8 mouse cellular contexts compared by ENCODE assay signal in genomic region chr2:122637526-122637997, GRCm38 (mm10). TPM values are rescaled to one million over a fixed set of nuclear protein-coding genes. Genes with fewer than 3 reads are reported as not detected.
DNase-seq lines count a peak whose midpoint lies in the region; ATAC-seq and TF ChIP-seq lines count a peak whose summit lies in the region.

No protein-coding gene starts in this region.

- peak overlapping the region; percentile 59 for H3K4me3 ChIP-seq in brown adipose tissue, adult 24 weeks (ENCODE audit: insufficient read depth, low read depth, low read length)
- peak overlapping the region; percentile 24 for H3K4me3 ChIP-seq in forebrain, embryonic 11.5 days (ENCODE audit: low read depth, low read length)
- peak overlapping the region; percentile 55 for H3K4me3 ChIP-seq in heart, embryonic 16.5 days (ENCODE audit: low read length)
- no peak overlapping the region for H3K4me3 ChIP-seq in lung, adult 2 months (replicated peaks; ENCODE audit: extremely low read depth, low read depth, low read length)
- peak overlapping the region; percentile 40 for H3K4me3 ChIP-seq in neural tube, embryonic 13.5 days
- H3K4me3 ChIP-seq in testis, adult 2 months (ENCODE audit: control insufficient read depth, low read depth, low read length), result peak overlapping the region; percentile 93

- H3K4me1 ChIP-seq in brown adipose tissue, adult 24 weeks (ENCODE audit: control insufficient read depth, insufficient read depth, insufficient read length, low read length), result no peaks in the 10 kb centered on the region
- H3K4me1 ChIP-seq in forebrain, embryonic 11.5 days (replicated peaks; ENCODE audit: control insufficient read depth, insufficient read depth, low read length), result no peaks in the 10 kb centered on the region
- no peaks in the 10 kb centered on the region for H3K4me1 ChIP-seq in heart, embryonic 16.5 days (ENCODE audit: control insufficient read depth, insufficient read depth, low read length)
- H3K4me1 ChIP-seq in lung, adult 2 months (ENCODE audit: control insufficient read depth, insufficient read depth, low read length), result no peaks in the 10 kb centered on the region
- peaks cover under 1% of the 10 kb centered on the region; the same call in 1 of the 2 replicates for H3K4me1 ChIP-seq in neural tube, embryonic 13.5 days (replicated peaks)
- H3K4me1 ChIP-seq in testis, adult 2 months (ENCODE audit: control insufficient read depth, insufficient read depth, low read length), result no peaks in the 10 kb centered on the region; the same call in 1 of the 2 replicates

- no peaks in the 10 kb centered on the region; the same call in 1 of the 2 replicates for H3K27me3 ChIP-seq in forebrain, embryonic 11.5 days (ENCODE audit: control insufficient read depth, insufficient read depth, low read length)
- no peaks in the 10 kb centered on the region for H3K27me3 ChIP-seq in heart, embryonic 16.5 days (ENCODE audit: control insufficient read depth, insufficient read depth, low read length)
- peaks cover 21% of the 10 kb centered on the region for H3K27me3 ChIP-seq in neural tube, embryonic 13.5 days
- no peaks in the 10 kb centered on the region for H3K27me3 ChIP-seq in testis, adult 2 months (ENCODE audit: control insufficient read depth, insufficient read depth, low read length)

- H3K9ac ChIP-seq in forebrain, embryonic 11.5 days (ENCODE audit: low read length), result 0 out of 2 replicates have a peak overlapping the region, but pooled peaks have one; percentile 25
- peak overlapping the region; percentile 56 for H3K9ac ChIP-seq in heart, embryonic 16.5 days (ENCODE audit: low read length)
- peak overlapping the region; percentile 61 for H3K9ac ChIP-seq in neural tube, embryonic 13.5 days

- peak; percentile 71 for TF ChIP-seq CTCF in lung, adult 2 months (IDR thresholded peaks at IDR 0.05; ENCODE audit: insufficient read depth, low read length)
- peak; percentile 98 for TF ChIP-seq CTCF in testis, adult 2 months (IDR thresholded peaks at IDR 0.05; ENCODE audit: control insufficient read depth, insufficient read depth, insufficient replicate concordance, low read depth, low read length)

- no peaks in the 10 kb centered on the region; the same call in 1 of the 2 replicates for H3K36me3 ChIP-seq in forebrain, embryonic 11.5 days (ENCODE audit: control insufficient read depth, insufficient read depth, low read length)
- H3K36me3 ChIP-seq in heart, embryonic 16.5 days (ENCODE audit: control insufficient read depth, insufficient read depth), result peaks cover 8% of the 10 kb centered on the region
- peaks cover 19% of the 10 kb centered on the region for H3K36me3 ChIP-seq in neural tube, embryonic 13.5 days
- peaks cover 2% of the 10 kb centered on the region; the same call in 1 of the 2 replicates for H3K36me3 ChIP-seq in testis, adult 2 months (ENCODE audit: control insufficient read depth, insufficient read depth, low read length)

- peak; percentile 71 for ATAC-seq in CD4-positive, CD25-positive, alpha-beta regulatory T cell, adult 4 months
- ATAC-seq in forebrain, embryonic 11.5 days (replicated peaks; ENCODE audit: low FRiP score), result peak; percentile 85
- peak; percentile 70 for ATAC-seq in heart, embryonic 16.5 days (replicated peaks; ENCODE audit: extremely low read depth, insufficient read depth, low FRiP score)
- peak; percentile 78 for ATAC-seq in neural tube, embryonic 13.5 days (ENCODE audit: low read depth)

- peak; percentile 89 for DNase-seq in forebrain, embryonic 11.5 days (ENCODE audit: low spot score)
- peak; percentile 78 for DNase-seq in kidney, postnatal 14 days
- DNase-seq in lung, adult 2 months, result peak; percentile 77

- H3K27ac ChIP-seq in brown adipose tissue, adult 24 weeks (replicated peaks; ENCODE audit: low read depth, low read length), result no peak overlapping the region
- H3K27ac ChIP-seq in forebrain, embryonic 11.5 days (ENCODE audit: low read depth, low read length), result no peak overlapping the region
- no peak overlapping the region for H3K27ac ChIP-seq in heart, embryonic 16.5 days (ENCODE audit: low read length)
- H3K27ac ChIP-seq in neural tube, embryonic 13.5 days (replicated peaks), result no peak overlapping the region
- peak overlapping the region; percentile 94 for H3K27ac ChIP-seq in testis, adult 2 months (ENCODE audit: control insufficient read depth, insufficient read depth, low read depth, low read length)

- no peaks in the 10 kb centered on the region for H3K9me3 ChIP-seq in forebrain, embryonic 11.5 days (ENCODE audit: control insufficient read depth, low read length)
- H3K9me3 ChIP-seq in heart, embryonic 16.5 days (replicated peaks; ENCODE audit: control insufficient read depth, low read length), result no peaks in the 10 kb centered on the region
- no peaks in the 10 kb centered on the region for H3K9me3 ChIP-seq in neural tube, embryonic 13.5 days

- WGBS in forebrain, embryonic 11.5 days, result 1% methylated on average over 36 of the region's 36 CpGs
- WGBS in heart, embryonic 16.5 days, result 2% methylated on average over 36 of the region's 36 CpGs
- WGBS in lung, adult 2 months, result 2% methylated on average over 36 of the region's 36 CpGs
- 1% methylated on average over 36 of the region's 36 CpGs for WGBS in neural tube, embryonic 13.5 days

- no peak for TF ChIP-seq POLR2A in lung, adult 2 months (IDR thresholded peaks at IDR 0.05; ENCODE audit: borderline replicate concordance, extremely low read depth, low read depth, low read length)
- peak; percentile 86 for TF ChIP-seq POLR2A in testis, adult 2 months (IDR thresholded peaks at IDR 0.05; ENCODE audit: control insufficient read depth, low read depth, low read length)

- H3K4me2 ChIP-seq in forebrain, embryonic 11.5 days (ENCODE audit: low read depth, low read length, severe bottlenecking), result peak overlapping the region; percentile 60
- H3K4me2 ChIP-seq in heart, embryonic 16.5 days (ENCODE audit: low read depth, low read length), result peak overlapping the region; percentile 84
- H3K4me2 ChIP-seq in neural tube, embryonic 13.5 days, result peak overlapping the region; percentile 73

RNA-seq across cellular contexts. Expression of gene AA467197, which starts 0.8 kb away (rescaled TPM):
- not detected for polyA plus RNA-seq in CD4-positive, CD25-positive, alpha-beta regulatory T cell, adult 4 months (2017; shearing (Covaris generic))
- polyA plus RNA-seq in brown adipose tissue, adult 24 weeks (2012; ENCODE audit: insufficient read depth, insufficient read length, missing spikeins), result not detected in 2 replicates
- 0.27 and 0.51 TPM in 2 replicates for polyA plus RNA-seq in forebrain, embryonic 11.5 days (2014; fragmentation: Nextera tagmentation; extraction: Ambion mirVana)
- polyA plus RNA-seq in heart, embryonic 16.5 days (2015; fragmentation: Nextera tagmentation; extraction: Ambion mirVana), result 0.90 and 4.4 TPM in 2 replicates
- polyA plus RNA-seq in lung, adult 2 months (2012; rRNA removed), result 0.32 and 0.53 TPM in 2 replicates
- 0.43 TPM in 1 of 2 replicates, not detected in the other for polyA plus RNA-seq in neural tube, embryonic 13.5 days (2015; fragmentation: Nextera tagmentation; extraction: Ambion mirVana)
- 137 and 157 TPM in 2 replicates for polyA plus RNA-seq in testis, adult 2 months (2012; rRNA removed)

RNA-seq across cellular contexts. Expression of gene Gatm, which starts 26.5 kb away (rescaled TPM):
- 1 to 10 TPM in 1 of 2 experiments, under 1 TPM in 1; 0.62 to 1.3 TPM for polyA plus RNA-seq in CD4-positive, CD25-positive, alpha-beta regulatory T cell, adult 4 months (2017; shearing (Covaris generic))
- polyA plus RNA-seq in brown adipose tissue, adult 24 weeks (2012; ENCODE audit: insufficient read depth, insufficient read length, missing spikeins), result 4.6 and 6.3 TPM in 2 replicates
- 19.6 and 19.9 TPM in 2 replicates for polyA plus RNA-seq in forebrain, embryonic 11.5 days (2014; fragmentation: Nextera tagmentation; extraction: Ambion mirVana)
- 8.3 and 10.5 TPM in 2 replicates for polyA plus RNA-seq in heart, embryonic 16.5 days (2015; fragmentation: Nextera tagmentation; extraction: Ambion mirVana)
- 6.1 and 6.4 TPM in 2 replicates for polyA plus RNA-seq in lung, adult 2 months (2012; rRNA removed)
- 28.1 and 31.1 TPM in 2 replicates for polyA plus RNA-seq in neural tube, embryonic 13.5 days (2015; fragmentation: Nextera tagmentation; extraction: Ambion mirVana)
- 63.3 and 94.7 TPM in 2 replicates for polyA plus RNA-seq in testis, adult 2 months (2012; rRNA removed)

Comparison
In these comparisons a context has a peak if more than half of its experiments do, and no peak if none do; other contexts are left out.
1. RNA of gene AA467197, which starts 0.8 kb away (polyA plus RNA-seq): 137 to 157 TPM in testis, adult 2 months; 0.90 to 4.4 TPM in heart, embryonic 16.5 days, 0.32 to 0.53 TPM in lung, adult 2 months, not detected in CD4-positive, CD25-positive, alpha-beta regulatory T cell, adult 4 months, 0.43 TPM in neural tube, embryonic 13.5 days, 0.27 to 0.51 TPM in forebrain, embryonic 11.5 days and not detected in brown adipose tissue, adult 24 weeks; every median in the first group is over 10 times any median in the second.
2. Peak in every context shown above with its lines, with median percentiles within 50 percentile points of each other: ATAC-seq, DNase-seq, H3K4me2 ChIP-seq and H3K9ac ChIP-seq.